Comparison of ENCODE assay signal across 15 mouse cellular contexts in the genomic region with DNA sequence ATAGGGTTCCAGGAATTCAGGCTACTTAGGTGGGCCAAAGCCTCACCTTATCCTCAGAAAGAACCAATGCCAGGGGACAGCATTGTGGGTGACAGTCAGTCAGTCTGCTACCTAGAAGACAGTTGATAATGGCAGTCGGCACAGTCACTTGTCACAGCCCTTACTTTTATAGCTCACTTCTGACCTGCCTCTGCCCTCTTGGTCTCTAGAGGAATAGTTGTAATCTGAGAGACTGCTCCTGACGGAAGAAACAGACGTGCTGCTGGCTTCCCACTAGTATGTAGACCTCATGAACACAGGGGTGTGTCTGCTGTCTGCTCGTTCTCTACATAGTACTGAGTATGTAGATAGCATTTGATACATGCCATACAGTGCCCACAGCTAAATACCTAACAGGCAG. TPM values are rescaled to one million over a fixed set of nuclear protein-coding genes. Genes with fewer than 3 reads are reported as not detected.
A peak's percentile ranks its signal among the peaks of the same experiment; 100 is the strongest.
DNase-seq lines count a peak whose midpoint lies in the region; ATAC-seq lines count a peak whose summit lies in the region.
"Had no signal": no experiment of that assay in that cellular context is flagged by ENCODE, and none has a peak within 500 bp of the region (broad histone marks: within the 10 kb centered on the region; RNA-seq: fewer than 3 reads in every experiment).

No protein-coding gene starts in this region.

- no peaks in the 10 kb centered on the region for H3K9me3 ChIP-seq in heart, embryonic 15.5 days (replicated peaks)
- H3K9me3 ChIP-seq in midbrain, embryonic 10.5 days (replicated peaks): no peaks in the 10 kb centered on the region
- no peaks in the 10 kb centered on the region for H3K9me3 ChIP-seq in midbrain, embryonic 14.5 days (ENCODE audit: control insufficient read depth, low read length)
- H3K9me3 ChIP-seq: hindbrain, embryonic 10.5 days; neural tube, embryonic 12.5 days had no signal

- peak; percentile 33 for DNase-seq in gastrocnemius, adult 18-20 months (ENCODE audit: low spot score)
- DNase-seq in gastrocnemius, postnatal 14 days: no peak
- no peak for DNase-seq in heart, postnatal 14 days
- DNase-seq in midbrain, embryonic 10.5 days (ENCODE audit: low spot score): no peak
- DNase-seq in midbrain, embryonic 14.5 days: no peak
- DNase-seq in spleen, postnatal 4 days (ENCODE audit: low spot score in 2 of 2): no peak
- no peak for DNase-seq in layer of hippocampus, adult 9-10 months (ENCODE audit: low spot score)
- DNase-seq: cerebellum, adult 9-10 months; forebrain, postnatal 0 days; kidney, adult 9 months; layer of hippocampus, postnatal 36 days had no signal

- no peaks in the 10 kb centered on the region for H3K27me3 ChIP-seq in heart, embryonic 15.5 days
- H3K27me3 ChIP-seq in midbrain, embryonic 10.5 days (ENCODE audit: low read depth, poor library complexity, severe bottlenecking): no peaks in the 10 kb centered on the region
- no peaks in the 10 kb centered on the region for H3K27me3 ChIP-seq in midbrain, embryonic 14.5 days (ENCODE audit: control insufficient read depth, insufficient read depth, low read length)
- H3K27me3 ChIP-seq: neural tube, embryonic 12.5 days had no signal

- WGBS in heart, embryonic 15.5 days: 15% methylated on average over 4 of the region's 4 CpGs
- WGBS in midbrain, embryonic 10.5 days: 76% methylated on average over 4 of the region's 4 CpGs
- WGBS in midbrain, embryonic 14.5 days: 85% methylated on average over 4 of the region's 4 CpGs

- no peak overlapping the region for H3K4me3 ChIP-seq in heart, embryonic 15.5 days
- H3K4me3 ChIP-seq in midbrain, embryonic 10.5 days: no peak overlapping the region
- H3K4me3 ChIP-seq in midbrain, embryonic 14.5 days (replicated peaks; ENCODE audit: low read depth, low read length): no peak overlapping the region
- H3K4me3 ChIP-seq: hindbrain, embryonic 10.5 days; neural tube, embryonic 12.5 days had no signal

- H3K27ac ChIP-seq in heart, embryonic 15.5 days: peak overlapping the region; percentile 75
- peak overlapping the region; percentile 52; the same call in 1 of the 2 replicates for H3K27ac ChIP-seq in midbrain, embryonic 10.5 days (replicated peaks)
- no peak overlapping the region for H3K27ac ChIP-seq in midbrain, embryonic 14.5 days (replicated peaks; ENCODE audit: low read depth, low read length)
- H3K27ac ChIP-seq: hindbrain, embryonic 10.5 days; neural tube, embryonic 12.5 days; stomach, postnatal 0 days had no signal

- peaks cover 22% of the 10 kb centered on the region; the same call in 1 of the 2 replicates for H3K36me3 ChIP-seq in heart, embryonic 15.5 days
- no peaks in the 10 kb centered on the region for H3K36me3 ChIP-seq in midbrain, embryonic 10.5 days
- 0 out of 2 replicates have a peak, but pooled peaks cover 2% of the 10 kb centered on the region for H3K36me3 ChIP-seq in midbrain, embryonic 14.5 days (ENCODE audit: control insufficient read depth, insufficient read depth, low read length)
- H3K36me3 ChIP-seq: hindbrain, embryonic 10.5 days; neural tube, embryonic 12.5 days had no signal

- H3K4me2 ChIP-seq in heart, embryonic 15.5 days: no peak overlapping the region
- H3K4me2 ChIP-seq in midbrain, embryonic 14.5 days (ENCODE audit: low read length): no peak overlapping the region
- H3K4me2 ChIP-seq: neural tube, embryonic 12.5 days had no signal

- no peak overlapping the region for H3K9ac ChIP-seq in heart, embryonic 15.5 days
- no peak overlapping the region for H3K9ac ChIP-seq in midbrain, embryonic 14.5 days (replicated peaks; ENCODE audit: low read length)
- H3K9ac ChIP-seq: forebrain, postnatal 0 days; neural tube, embryonic 12.5 days had no signal

- intact Hi-C loops in gastrocnemius, postnatal 14 days (cut with DNase I; ENCODE audit: low total_unique reads): no loop called here
- intact Hi-C loops in heart, postnatal 14 days (cut with DNase I): no loop called here

- peaks cover 43% of the 10 kb centered on the region for H3K4me1 ChIP-seq in heart, embryonic 15.5 days (replicated peaks)
- peaks cover 28% of the 10 kb centered on the region for H3K4me1 ChIP-seq in midbrain, embryonic 10.5 days
- no peaks in the 10 kb centered on the region for H3K4me1 ChIP-seq in midbrain, embryonic 14.5 days (ENCODE audit: control insufficient read depth, insufficient read depth, low read length)
- H3K4me1 ChIP-seq: neural tube, embryonic 12.5 days had no signal

- no peak; the same call in 1 of the 2 replicates for ATAC-seq in heart, embryonic 15.5 days (replicated peaks; ENCODE audit: insufficient number of reproducible peaks, insufficient read depth, low FRiP score, low read depth)
- no peak for ATAC-seq in midbrain, embryonic 14.5 days (ENCODE audit: low FRiP score, low TSS enrichment)
- ATAC-seq: forebrain, postnatal 0 days had no signal

RNA-seq across cellular contexts. Expression of a gene that starts 11.8 kb away (rescaled TPM):
- 1 to 10 TPM; 8.8 to 10.0 TPM for total RNA-seq in gastrocnemius, adult 18-20 months (2021)
- total RNA-seq in gastrocnemius, postnatal 14 days (2021): 10 to 100 TPM; 13.0 to 13.1 TPM
- 8.0 and 8.9 TPM in 2 replicates for polyA plus RNA-seq in heart, embryonic 15.5 days (2015; fragmentation: Nextera tagmentation; extraction: Ambion mirVana)
- 10 to 100 TPM; 11.7 to 12.1 TPM for total RNA-seq in heart, postnatal 14 days (2021)
- polyA plus RNA-seq in midbrain, embryonic 10.5 days (2016; fragmentation: Nextera tagmentation; extraction: Ambion mirVana): 14.4 and 16.6 TPM in 2 replicates
- polyA plus RNA-seq in midbrain, embryonic 14.5 days (2014; fragmentation: Nextera tagmentation; extraction: Ambion mirVana): 14.7 and 17.7 TPM in 2 replicates

RNA-seq across cellular contexts. Expression of a gene that starts 33.9 kb away (rescaled TPM):
- total RNA-seq in gastrocnemius, adult 18-20 months (2021): 10 to 100 TPM; 35.9 to 52.2 TPM
- 100 to 1,000 TPM in 1 of 2 experiments, 10 to 100 TPM in 1; 68.4 to 118 TPM for total RNA-seq in gastrocnemius, postnatal 14 days (2021)
- polyA plus RNA-seq in heart, embryonic 15.5 days (2015; fragmentation: Nextera tagmentation; extraction: Ambion mirVana): 32.9 and 33.3 TPM in 2 replicates
- 100 to 1,000 TPM in 1 of 2 experiments, 10 to 100 TPM in 1; 96.1 to 120 TPM for total RNA-seq in heart, postnatal 14 days (2021)
- polyA plus RNA-seq in midbrain, embryonic 10.5 days (2016; fragmentation: Nextera tagmentation; extraction: Ambion mirVana): 2.8 and 5.8 TPM in 2 replicates
- polyA plus RNA-seq in midbrain, embryonic 14.5 days (2014; fragmentation: Nextera tagmentation; extraction: Ambion mirVana): 17.3 and 22.1 TPM in 2 replicates
